Mouse (Mus musculus) Patski (cell line): ENCODE measurements around the gene Ipo5. TPM values are rescaled to one million over a fixed set of nuclear protein-coding genes. Genes with fewer than 3 reads are reported as not detected.
A peak's percentile ranks its signal among the peaks of the same experiment; 100 is the strongest.

Experiments used
- ATAC-seq: fragments of 100-300 bp; one replicate; pipeline ENCODE4 v1.8.0; 2021
- CTCF ChIA-PET: fragments of 350-600 bp; sonication (Branson Sonifier 250); formaldehyde crosslinking; loops from one replicate; lab custom pipeline; 2022; ENCODE audit warnings: inconsistent platforms; lab: Charles Lee
- POLR2A ChIA-PET: fragments of 350-600 bp; sonication (Branson Sonifier 250); formaldehyde crosslinking; loops from one replicate; lab custom pipeline; 2022; ENCODE audit warnings: antibody characterized with exemption, inconsistent platforms; lab: Charles Lee
- DNase-seq: peaks from one replicate; pipeline ENCODE4 v3.0.0-alpha.2; 2011; ENCODE audit warnings: low read depth, low spot score
- H3K27me3 ChIP-seq: fragments of 371-371 bp; one replicate; pipeline ENCODE4 v1.5.1; 2021
- CTCF ChIP-seq: fragments of 100-300 bp; IDR thresholded peaks from one replicate; pipeline ENCODE4 v1.5.1; 2021
- in situ Hi-C: fragments of 300-500 bp; cut with MboI; formaldehyde crosslinking; loops from 3 replicates; pipeline ENCODE4 v1.11.1; 2018; ENCODE audit warnings: low pct_unique_long_range_greater_than_20kb, mixed read lengths
- polyA plus RNA-seq: library from polyadenylated mRNA; unstranded; gene quantifications from one replicate; pipeline ENCODE4 v1.2.3, GENCODE M21; 2021

Ipo5 gene
- polyA plus RNA-seq, 1 experiment from 2014 or later: 137 TPM

DNA sequence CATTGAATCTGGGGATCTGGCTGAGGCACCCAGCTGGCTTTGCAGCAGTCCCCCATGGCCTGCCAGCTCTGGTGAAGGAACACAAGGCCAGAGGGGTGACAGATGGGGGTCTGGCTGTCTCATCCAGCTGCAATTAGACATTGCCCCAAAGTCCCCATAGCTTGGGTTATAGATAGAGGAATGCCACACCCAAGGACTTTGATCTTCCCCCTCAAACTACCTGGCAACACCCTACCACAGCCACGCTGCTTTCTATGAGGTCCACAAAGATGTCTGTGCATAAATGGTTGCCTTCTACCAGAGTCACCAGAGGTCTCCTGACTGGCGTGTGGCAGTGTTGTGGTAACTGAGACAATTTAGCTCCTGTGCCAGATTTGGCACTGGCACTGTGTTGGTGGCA is 39.0 kb downstream of the Ipo5 start:
- no peaks in the 10 kb centered on the region for H3K27me3 ChIP-seq
- ATAC-seq: no peak
- no peak for TF ChIP-seq CTCF
- POLR2A ChIA-PET: no interaction called here
- CTCF ChIA-PET: interaction anchor here (1.4 kb wide), 1 partner anchor 21 kb away, joined by 3 read pairs; no protein-coding TSS in a partner anchor
- in situ Hi-C loops: no loop called here
- DNase-seq: no peak

- ChIA-PET POLR2A (no interaction called here), CTCF (interaction anchor here (0.9 to 1.5 kb wide), 3 partner anchors 11 to 18 kb away, joined by 3 to 4 read pairs (median 3); no protein-coding TSS in a partner anchor)
- DNase-seq (no peak), ATAC-seq (no peak)
- in situ Hi-C loops: no loop called here
- no peak for TF ChIP-seq CTCF
- no peaks in the 10 kb centered on the region for H3K27me3 ChIP-seq
These were observed 41.4 kb downstream of the Ipo5 start for GRCm38 (mm10) chr14:120952434-120952833.

DNA sequence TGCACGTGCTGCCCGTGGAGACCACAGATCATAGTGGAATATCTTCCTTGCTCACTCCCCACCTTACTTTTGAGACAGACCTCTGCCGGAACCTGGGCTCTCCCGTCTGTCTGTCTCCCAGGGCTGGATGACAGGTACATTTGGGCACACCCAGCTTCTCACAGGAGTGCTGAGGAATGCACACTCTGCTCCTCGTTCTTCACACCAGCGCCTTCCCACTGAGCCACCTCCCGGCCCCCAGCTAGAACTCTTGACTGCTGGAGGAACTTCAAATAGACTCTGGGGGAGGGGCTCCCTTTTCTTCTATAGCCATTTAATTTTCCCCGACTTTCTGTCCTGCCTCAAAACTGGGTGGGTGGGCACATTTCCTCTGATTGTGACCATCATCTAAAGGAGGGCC is 49.5 kb downstream of the Ipo5 start:
- ChIA-PET POLR2A (no interaction called here), CTCF (interaction anchor here (1.0 to 2.0 kb wide), 3 partner anchors 20 to 127 kb away, joined by 3 to 5 read pairs (median 3); no protein-coding TSS in a partner anchor)
- in situ Hi-C loops: no loop called here
- H3K27me3 ChIP-seq: no peaks in the 10 kb centered on the region
- TF ChIP-seq CTCF: no peak
- no peak for ATAC-seq
- DNase-seq: no peak

DNA sequence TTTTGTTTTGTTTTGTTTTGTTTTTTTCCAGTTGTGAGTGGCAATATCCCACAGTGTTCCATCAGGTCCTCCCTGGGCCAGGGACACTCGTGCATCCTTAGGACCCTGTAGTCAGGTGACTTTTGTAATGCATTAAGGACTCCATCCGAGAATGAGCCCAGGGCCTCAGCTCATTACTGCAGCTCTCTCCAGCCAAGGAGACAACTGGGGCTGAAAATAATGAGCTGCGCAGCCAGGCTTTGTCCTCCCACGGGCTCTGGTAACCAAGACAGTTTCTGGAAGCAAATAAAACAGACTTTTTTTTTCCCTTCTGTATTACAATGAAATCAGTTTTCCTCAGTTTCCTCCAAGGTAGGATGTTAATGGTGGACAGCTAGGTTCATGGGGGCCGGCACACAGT is 50.0 kb downstream of the Ipo5 start:
- TF ChIP-seq CTCF: no peak
- no peak for ATAC-seq
- DNase-seq: no peak
- H3K27me3 ChIP-seq: no peaks in the 10 kb centered on the region
- in situ Hi-C loops: no loop called here
- POLR2A ChIA-PET: interaction anchor here (0.9 kb wide), 1 partner anchor 26 kb away, joined by 3 read pairs; no protein-coding TSS in a partner anchor
- CTCF ChIA-PET: interaction anchor here (1.5 to 2.0 kb wide), 3 partner anchors 7 to 127 kb away, joined by 3 to 5 read pairs (median 4); no protein-coding TSS in a partner anchor

- ChIA-PET CTCF (no interaction called here), POLR2A (no interaction called here)
- DNase-seq (no peak), ATAC-seq (no peak)
- no peak for TF ChIP-seq CTCF
- no peaks in the 10 kb centered on the region for H3K27me3 ChIP-seq
- in situ Hi-C loops: no loop called here
These were observed 56.0 kb downstream of the Ipo5 start for GRCm38 (mm10) chr14:120967072-120967471.

- POLR2A ChIA-PET: interaction anchor here (0.7 kb wide), 1 partner anchor 452 kb away, joined by 3 read pairs; no protein-coding TSS in a partner anchor
- no peak for DNase-seq
These were observed 57.7 kb downstream of the Ipo5 start for GRCm38 (mm10) chr14:120968723-120969122.

DNA sequence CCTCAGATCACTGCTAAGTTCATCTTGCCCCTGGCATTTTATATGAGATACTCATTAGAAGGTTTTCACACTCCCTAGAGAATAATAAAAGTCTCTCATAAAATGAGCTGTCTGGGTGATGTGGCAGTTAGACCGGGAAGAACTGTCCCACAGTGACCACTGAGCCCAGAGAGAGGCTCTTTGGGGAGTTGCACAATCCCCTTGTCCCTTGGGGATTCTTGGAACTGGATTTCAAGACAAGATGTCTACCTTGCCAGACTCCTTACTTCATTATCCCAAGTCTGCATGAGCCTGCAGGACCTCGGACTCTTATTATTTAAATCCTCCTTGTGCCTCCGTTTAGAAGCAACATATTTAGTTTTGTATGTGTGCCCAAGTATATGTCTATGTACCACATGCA is 58.6 kb downstream of the Ipo5 start:
- POLR2A ChIA-PET: no interaction called here

More at GRCm38 (mm10) chr14:120968723-120969122, 57.7 kb downstream of the Ipo5 start:
- no peak for TF ChIP-seq CTCF
- CTCF ChIA-PET: interaction anchor here (0.9 to 1.5 kb wide), 3 partner anchors 11 to 134 kb away, joined by 3 to 4 read pairs (median 3); no protein-coding TSS in a partner anchor
- no peaks in the 10 kb centered on the region for H3K27me3 ChIP-seq
- in situ Hi-C loops: no loop called here
- no peak for ATAC-seq

DNA sequence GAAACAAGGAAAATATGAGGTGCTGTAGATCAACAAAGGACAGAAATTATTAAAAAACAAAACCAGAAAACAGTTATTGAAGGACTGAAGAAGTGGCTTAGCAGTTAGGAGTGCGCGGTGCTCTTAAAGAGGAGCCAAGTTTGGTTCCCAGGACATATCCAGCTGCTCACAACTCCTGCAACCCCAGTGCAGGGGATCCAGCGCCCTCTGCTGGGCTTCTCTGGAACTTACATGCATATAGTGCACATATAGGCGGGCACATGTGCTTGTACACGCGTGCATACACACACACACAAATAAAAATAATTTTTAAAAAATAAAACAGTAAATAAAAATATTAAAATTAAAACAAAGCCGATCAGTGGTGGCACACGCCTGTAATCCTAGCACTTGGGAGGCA is 59.6 kb downstream of the Ipo5 start:
- peak; percentile 63 for TF ChIP-seq CTCF
- ATAC-seq: no peak
- no peak for DNase-seq
- POLR2A ChIA-PET: no interaction called here
- in situ Hi-C loops: loop anchor here (5.0 kb wide), 1 partner anchor 487 kb away; no protein-coding TSS in a partner anchor
- H3K27me3 ChIP-seq: no peaks in the 10 kb centered on the region
- CTCF ChIA-PET: interaction anchor here (1.1 to 1.2 kb wide), 2 partner anchors 12 to 18 kb away, joined by 3 read pairs; no protein-coding TSS in a partner anchor

More for the DNA sequence above, 58.6 kb downstream of the Ipo5 start:
- peak; percentile 22 for DNase-seq
- peak; percentile 21 for ATAC-seq
- CTCF ChIA-PET: interaction anchor here (1.0 to 1.5 kb wide), 2 partner anchors 41 to 135 kb away, joined by 3 to 4 read pairs; no protein-coding TSS in a partner anchor
- in situ Hi-C loops: loop anchor here (5.0 kb wide), 1 partner anchor 488 kb away; no protein-coding TSS in a partner anchor
- no peaks in the 10 kb centered on the region for H3K27me3 ChIP-seq
- no peak for TF ChIP-seq CTCF

GRCm38 (mm10) chr14:120971313-120971712 is 60.3 kb downstream of the Ipo5 start:
- ATAC-seq: no peak
- CTCF ChIA-PET: interaction anchor here (0.6 to 1.5 kb wide), 5 partner anchors 12 to 446 kb away, joined by 3 read pairs; no protein-coding TSS in a partner anchor
- peak; percentile 51 for TF ChIP-seq CTCF

DNA sequence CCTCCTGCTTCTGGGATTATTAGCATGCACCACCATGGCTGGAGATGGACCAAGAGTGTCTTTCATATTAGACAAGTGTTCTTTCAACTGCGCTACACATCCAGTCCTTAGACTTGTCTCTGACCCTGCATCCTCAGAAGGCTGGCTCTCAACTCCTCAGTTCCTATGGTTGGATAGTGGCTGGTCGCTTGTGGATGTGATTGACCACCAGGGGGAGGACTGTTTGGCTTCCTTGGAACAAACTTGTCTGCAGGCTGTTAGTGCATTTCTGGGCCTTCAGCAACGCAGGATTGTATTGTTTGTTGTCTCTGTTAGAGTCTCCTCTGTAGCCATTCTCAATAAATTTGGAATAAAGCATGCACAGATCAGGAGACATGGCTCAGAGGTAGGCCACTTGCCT is 68.5 kb downstream of the Ipo5 start:
- ATAC-seq (no peak), DNase-seq (no peak)
- in situ Hi-C loops: no loop called here
- POLR2A ChIA-PET: no interaction called here
- peak; percentile 59 for TF ChIP-seq CTCF
- CTCF ChIA-PET: no interaction called here
- H3K27me3 ChIP-seq: no peaks in the 10 kb centered on the region

More at GRCm38 (mm10) chr14:120971313-120971712, 60.3 kb downstream of the Ipo5 start:
- DNase-seq: no peak
- POLR2A ChIA-PET: no interaction called here
- no peaks in the 10 kb centered on the region for H3K27me3 ChIP-seq
- in situ Hi-C loops: loop anchor here (5.0 kb wide), 1 partner anchor 486 kb away; no protein-coding TSS in a partner anchor

DNA sequence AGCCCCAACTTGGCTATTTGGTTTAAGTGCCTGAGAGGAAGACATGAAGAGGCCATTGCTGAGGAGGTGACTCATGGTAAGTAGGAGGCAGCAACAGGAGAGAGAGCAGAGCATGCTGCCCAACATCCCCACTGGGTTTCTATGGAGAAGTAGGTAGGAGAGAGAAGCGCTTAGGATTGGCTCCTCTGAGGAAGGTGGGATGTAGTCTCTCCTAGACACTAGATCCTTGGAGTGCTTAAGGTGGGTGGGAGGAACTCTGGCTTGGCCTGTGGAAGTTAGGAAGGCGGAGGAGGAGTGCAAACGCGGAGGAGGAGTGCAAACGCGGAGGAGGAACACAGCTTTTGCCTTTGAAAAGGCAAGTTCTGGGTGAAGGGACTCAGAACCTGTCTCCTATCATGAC is 78.1 kb downstream of the Ipo5 start:
- ChIA-PET CTCF (no interaction called here), POLR2A (no interaction called here)
- TF ChIP-seq CTCF: no peak
- no peaks in the 10 kb centered on the region for H3K27me3 ChIP-seq
- DNase-seq (no peak), ATAC-seq (no peak)
- in situ Hi-C loops: no loop called here

Other genes with a start within 250 kb of the Ipo5 start
- 96.8 TPM for gene Farp1, start 124.0 kb downstream of the Ipo5 start, polyA plus RNA-seq